Mouse (Mus musculus) embryonic facial prominence, embryonic 13.5 days (tissue): ENCODE measurements around the gene Atxn1. TPM values are rescaled to one million over a fixed set of nuclear protein-coding genes. Genes with fewer than 3 reads are reported as not detected.

Experiments
- ATAC-seq: fragments of 200-750 bp; cut with Nextera tagmentation; 2 replicates; pipeline ENCODE4 v1.8.0; 2017; ENCODE audit warnings: low read depth; ENCODE audit not compliant: insufficient number of reproducible peaks, insufficient read depth, low FRiP score, low TSS enrichment
- H3K27ac ChIP-seq: fragments of 300-500 bp; sonication (generic); 2 replicates; pipeline ENCODE4 v1.5.1; 2015; ENCODE audit warnings: moderate library complexity, mild to moderate bottlenecking, inconsistent platforms
- H3K27me3 ChIP-seq: fragments of 300-500 bp; sonication (generic); 2 replicates; pipeline ENCODE4 v1.6.1; 2015; ENCODE audit warnings: mild to moderate bottlenecking, inconsistent platforms
- H3K36me3 ChIP-seq: fragments of 300-500 bp; sonication (generic); 2 replicates; pipeline ENCODE4 v1.6.1; 2015; ENCODE audit warnings: mild to moderate bottlenecking, inconsistent platforms
- H3K4me1 ChIP-seq: fragments of 300-500 bp; sonication (generic); 2 replicates; pipeline ENCODE4 v1.6.1; 2015; ENCODE audit warnings: inconsistent platforms
- H3K4me2 ChIP-seq: fragments of 300-500 bp; sonication (generic); 2 replicates; pipeline ENCODE4 v1.6.1; 2015; ENCODE audit warnings: moderate library complexity, mild to moderate bottlenecking, inconsistent platforms
- H3K4me3 ChIP-seq: fragments of 300-500 bp; sonication (generic); 2 replicates; pipeline ENCODE4 v1.5.1; 2015; ENCODE audit warnings: mild to moderate bottlenecking, inconsistent platforms
- H3K9ac ChIP-seq: fragments of 300-500 bp; sonication (generic); 2 replicates; pipeline ENCODE4 v1.6.1; 2015; ENCODE audit warnings: mild to moderate bottlenecking, inconsistent platforms
- H3K9me3 ChIP-seq: fragments of 300-500 bp; sonication (generic); 2 replicates; pipeline ENCODE4 v1.6.1; 2016; ENCODE audit warnings: inconsistent platforms
- WGBS: fragments of 180-500 bp; shearing (Covaris S2); methylation state at CpG from one replicate; pipeline ENCODE4 v1.1.7; 2015; ENCODE audit warnings: mixed read lengths; 5-methylcytosine and 5-hydroxymethylcytosine counted together
- polyA plus RNA-seq: library from polyadenylated mRNA; unstranded; fragments of >200 nt; fragmentation: Nextera tagmentation; extraction: Ambion mirVana; gene quantifications from 2 replicates; pipeline ENCODE4 v1.2.1, GENCODE M21; 2015

The Atxn1 gene
- polyA plus RNA-seq, 1 experiment from 2014 or later, result 5.5 TPM

DNA sequence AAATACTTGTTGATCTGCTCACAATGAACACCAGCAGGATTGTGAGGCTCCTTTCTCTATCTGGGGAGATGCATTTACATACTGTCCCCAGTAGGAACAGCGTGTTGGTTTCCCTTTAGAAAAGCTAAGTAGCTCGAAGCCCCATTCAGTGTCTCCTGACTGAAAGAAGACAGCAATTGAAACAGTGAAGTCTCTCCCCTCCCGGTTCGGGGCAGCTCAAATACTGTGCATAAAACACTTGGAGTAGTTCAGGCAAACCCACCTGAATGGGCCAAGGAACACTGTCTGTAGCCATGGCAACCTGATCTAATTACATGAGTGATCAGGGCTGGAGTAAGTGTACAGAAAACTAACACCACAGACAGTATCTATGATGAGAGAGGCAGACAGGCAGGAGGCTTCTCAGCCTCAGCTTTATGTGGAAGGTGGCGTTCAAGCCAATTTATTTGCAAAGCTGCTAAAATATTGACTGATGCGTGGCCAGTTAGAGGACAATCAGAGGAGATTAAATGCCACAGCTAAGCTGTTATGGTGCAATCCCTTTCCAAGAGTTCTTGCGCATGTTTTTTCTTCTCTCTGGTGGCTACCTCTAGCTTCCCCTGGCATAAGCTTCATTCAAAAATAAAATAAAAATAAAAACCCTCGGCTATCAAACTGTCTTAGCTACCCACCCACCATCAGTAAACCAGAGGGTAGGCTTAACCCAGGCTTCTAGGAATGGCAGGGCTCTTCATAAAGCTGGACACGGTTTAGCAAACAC is 2.8 kb downstream of the Atxn1 start:
- 14% methylated on average over 9 of the region's 9 CpGs for WGBS
- Histone ChIP-seq H3K36me3 (no peaks in the 10 kb centered on the region), H3K9ac (no peak overlapping the region), H3K4me3 (peak overlapping the region; percentile 85), H3K27ac (no peak overlapping the region), H3K27me3 (peaks cover 4% of the 10 kb centered on the region; the same call in 1 of the 2 replicates), H3K4me1 (peaks cover 42% of the 10 kb centered on the region), H3K4me2 (peak overlapping the region; percentile 85), H3K9me3 (no peaks in the 10 kb centered on the region)
- no peak for ATAC-seq

DNA sequence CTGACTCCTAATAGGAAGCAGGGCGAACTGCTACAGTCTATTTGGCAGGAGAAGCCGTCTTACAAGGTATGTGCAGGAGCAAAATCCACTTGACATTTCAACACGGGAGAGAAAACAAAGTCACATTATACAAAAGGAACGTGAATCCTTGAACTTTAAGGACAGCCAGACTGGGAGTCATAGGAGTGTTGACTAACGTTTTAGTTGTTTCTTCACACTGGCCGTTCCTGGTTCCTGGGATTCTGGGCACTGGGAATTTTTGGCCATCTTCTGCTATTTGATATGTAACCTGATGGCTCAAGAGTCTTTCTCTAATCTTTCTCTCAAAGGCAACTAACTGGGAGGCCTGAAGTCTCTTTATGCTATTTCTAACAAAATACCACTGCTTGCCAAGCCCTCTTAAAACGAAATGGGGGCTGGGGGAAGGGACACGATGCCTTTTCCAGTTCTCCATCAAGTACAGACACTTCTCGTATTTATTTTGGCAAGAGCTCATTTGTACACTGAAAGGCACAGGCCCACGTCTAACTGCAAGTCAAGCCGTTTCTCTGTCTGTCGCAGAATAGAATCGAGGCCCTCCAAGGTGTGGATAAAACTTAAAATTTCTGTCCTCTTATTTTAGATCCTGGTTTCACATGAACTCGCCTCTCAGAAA is 4.4 kb downstream of the Atxn1 start:
- 46% methylated on average over 14 of the region's 14 CpGs for WGBS
- H3K4me2 ChIP-seq, result no peak overlapping the region

DNA sequence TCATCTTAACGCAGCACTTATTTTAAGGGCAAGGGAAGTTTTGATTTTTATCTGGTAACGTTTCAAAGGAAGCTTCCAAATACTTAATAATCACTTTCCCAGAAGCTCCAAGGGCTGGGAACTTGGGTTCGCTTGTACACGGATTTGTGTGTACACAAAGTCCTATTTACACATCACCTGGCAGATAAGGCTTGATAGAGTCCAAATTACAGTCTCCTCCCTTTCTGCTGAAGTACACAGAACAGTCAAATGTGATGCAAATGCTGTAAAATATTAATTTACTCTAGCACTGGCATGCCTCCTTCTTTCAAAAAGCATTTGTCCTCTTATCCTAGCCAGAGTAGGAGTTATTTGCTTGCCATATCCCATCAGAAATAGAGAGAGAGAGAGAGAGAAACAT is 6.5 kb downstream of the Atxn1 start:
- no peaks in the 10 kb centered on the region for H3K9me3 ChIP-seq
- no peak overlapping the region for H3K4me2 ChIP-seq
- peaks cover 38% of the 10 kb centered on the region for H3K4me1 ChIP-seq
- WGBS, result 71% methylated on average over 4 of the region's 4 CpGs
- H3K36me3 ChIP-seq, result no peaks in the 10 kb centered on the region
- H3K4me3 ChIP-seq, result no peak overlapping the region
- H3K27ac ChIP-seq, result no peak overlapping the region
- no peak for ATAC-seq
- no peaks in the 10 kb centered on the region for H3K27me3 ChIP-seq
- H3K9ac ChIP-seq, result no peak overlapping the region

More for the DNA sequence above, 4.4 kb downstream of the Atxn1 start:
- Histone ChIP-seq H3K27ac (peak overlapping the region; percentile 28; the same call in 1 of the 2 replicates), H3K27me3 (no peaks in the 10 kb centered on the region), H3K9me3 (no peaks in the 10 kb centered on the region), H3K4me1 (peaks cover 35% of the 10 kb centered on the region), H3K36me3 (no peaks in the 10 kb centered on the region), H3K4me3 (no peak overlapping the region), H3K9ac (0 out of 2 replicates have a peak overlapping the region, but pooled peaks have one; percentile 3)
- no peak for ATAC-seq

DNA sequence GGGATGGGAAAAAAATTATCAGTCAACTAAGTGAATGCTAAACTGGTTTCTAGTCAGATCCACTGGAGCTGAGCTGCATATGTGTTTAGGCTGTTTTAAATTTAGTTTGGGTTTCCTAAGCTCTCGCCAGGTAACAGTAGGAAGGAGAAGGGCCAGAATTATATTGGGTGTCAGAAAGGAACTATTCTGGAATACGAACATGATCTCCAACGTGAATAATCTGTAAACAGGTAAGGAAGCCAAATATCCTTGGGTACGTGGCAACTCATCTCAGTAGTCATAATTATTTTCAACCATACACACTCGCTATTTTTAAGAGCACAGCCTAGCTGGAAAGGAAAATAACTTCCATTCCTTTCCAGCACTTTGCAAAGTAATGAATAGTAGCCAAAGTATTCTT is 7.2 kb downstream of the Atxn1 start:
- no peak overlapping the region for H3K4me2 ChIP-seq
- peaks cover 35% of the 10 kb centered on the region for H3K4me1 ChIP-seq
- no peak overlapping the region for H3K9ac ChIP-seq
- 83% methylated on average over 5 of the region's 5 CpGs for WGBS
- ATAC-seq, result no peak
- H3K27ac ChIP-seq, result no peak overlapping the region
- H3K36me3 ChIP-seq, result no peaks in the 10 kb centered on the region
- H3K4me3 ChIP-seq, result no peak overlapping the region
- no peaks in the 10 kb centered on the region for H3K9me3 ChIP-seq
- no peaks in the 10 kb centered on the region for H3K27me3 ChIP-seq

DNA sequence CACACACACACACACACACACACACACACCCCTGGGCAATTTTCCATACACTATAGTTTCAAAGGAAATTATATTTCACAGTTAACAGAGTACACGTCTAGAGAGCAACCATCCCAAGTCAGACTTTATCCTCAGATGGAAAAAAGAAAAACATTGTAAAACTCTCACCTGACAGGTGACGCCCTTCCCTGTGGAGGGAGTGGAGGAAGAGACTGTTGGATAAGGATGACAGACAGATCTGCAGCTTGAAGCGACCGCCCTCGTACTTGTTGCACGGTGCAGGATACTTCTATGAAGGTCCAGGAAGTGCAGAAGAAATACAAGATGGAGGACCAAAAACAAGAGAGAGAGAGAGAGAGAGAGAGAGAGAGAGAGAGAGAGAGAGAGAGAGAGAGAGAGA is 8.5 kb downstream of the Atxn1 start:
- Histone ChIP-seq H3K27ac (no peak overlapping the region), H3K36me3 (no peaks in the 10 kb centered on the region), H3K4me2 (no peak overlapping the region), H3K9me3 (no peaks in the 10 kb centered on the region), H3K4me3 (no peak overlapping the region), H3K27me3 (no peaks in the 10 kb centered on the region), H3K9ac (no peak overlapping the region), H3K4me1 (peaks cover 23% of the 10 kb centered on the region)
- WGBS, result 75% methylated on average over 6 of the region's 6 CpGs
- no peak for ATAC-seq

DNA sequence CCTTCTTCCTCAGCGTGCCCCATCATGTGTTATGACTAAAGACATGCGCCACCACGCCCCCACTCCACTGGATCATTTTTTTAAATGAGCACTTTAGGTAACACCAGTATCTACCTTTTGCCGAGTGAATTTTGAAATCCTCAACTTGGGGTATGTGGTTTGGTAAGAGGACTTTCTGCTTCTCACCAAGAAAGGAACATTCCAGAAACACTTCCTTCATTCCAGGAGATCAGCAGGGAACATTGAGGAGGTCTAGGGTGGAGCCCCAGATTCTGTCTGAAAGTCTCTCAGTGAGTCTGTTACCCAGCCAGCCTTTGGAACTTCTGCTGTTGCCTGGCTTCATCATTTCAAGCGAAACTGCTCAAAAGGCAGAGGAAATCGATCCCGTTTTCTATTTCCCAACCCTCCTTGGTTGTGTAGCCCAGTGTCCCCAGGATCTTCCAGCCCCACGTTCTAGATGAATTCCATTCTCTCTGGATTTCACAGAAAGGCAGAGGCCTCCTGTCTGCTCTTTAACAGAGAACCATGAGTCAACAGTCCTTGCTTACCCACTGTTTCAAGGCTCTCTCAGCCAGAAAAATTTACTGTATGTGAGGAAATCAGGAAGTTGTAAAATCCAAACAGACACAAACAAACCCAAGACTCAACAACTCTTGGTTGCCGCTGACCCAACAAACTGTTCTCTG is 9.3 kb downstream of the Atxn1 start:
- 82% methylated on average over 9 of the region's 9 CpGs for WGBS

DNA sequence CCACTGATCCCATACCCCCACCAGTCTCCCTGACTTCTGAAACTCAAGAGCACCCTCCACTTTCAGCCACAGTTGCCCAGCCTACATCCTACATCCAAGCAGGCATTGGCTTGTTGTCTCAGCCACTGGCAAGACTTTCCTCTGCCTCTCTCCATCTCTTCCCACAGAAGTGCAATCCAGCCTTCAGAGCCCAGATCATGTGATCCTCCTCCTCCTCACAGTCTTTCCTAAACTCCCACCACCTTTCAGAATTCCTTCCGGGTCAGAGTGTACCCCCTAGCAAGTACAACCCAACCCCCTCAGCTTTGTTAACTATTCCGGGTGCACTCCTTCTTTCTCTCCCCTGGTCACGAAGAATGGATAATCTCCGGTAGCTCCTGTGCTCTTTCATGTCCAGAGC is 11.7 kb downstream of the Atxn1 start:
- Histone ChIP-seq H3K9me3 (no peaks in the 10 kb centered on the region), H3K27ac (no peak overlapping the region), H3K4me2 (no peak overlapping the region), H3K36me3 (no peaks in the 10 kb centered on the region), H3K4me3 (no peak overlapping the region), H3K4me1 (peaks cover 20% of the 10 kb centered on the region), H3K9ac (no peak overlapping the region), H3K27me3 (no peaks in the 10 kb centered on the region)
- 81% methylated on average over 4 of the region's 4 CpGs for WGBS
- no peak for ATAC-seq

More for the DNA sequence above, 9.3 kb downstream of the Atxn1 start:
- no peak for ATAC-seq
- Histone ChIP-seq H3K9ac (no peak overlapping the region), H3K27me3 (no peaks in the 10 kb centered on the region), H3K27ac (no peak overlapping the region), H3K36me3 (no peaks in the 10 kb centered on the region), H3K4me2 (no peak overlapping the region), H3K4me3 (no peak overlapping the region), H3K9me3 (no peaks in the 10 kb centered on the region), H3K4me1 (peaks cover 23% of the 10 kb centered on the region)

DNA sequence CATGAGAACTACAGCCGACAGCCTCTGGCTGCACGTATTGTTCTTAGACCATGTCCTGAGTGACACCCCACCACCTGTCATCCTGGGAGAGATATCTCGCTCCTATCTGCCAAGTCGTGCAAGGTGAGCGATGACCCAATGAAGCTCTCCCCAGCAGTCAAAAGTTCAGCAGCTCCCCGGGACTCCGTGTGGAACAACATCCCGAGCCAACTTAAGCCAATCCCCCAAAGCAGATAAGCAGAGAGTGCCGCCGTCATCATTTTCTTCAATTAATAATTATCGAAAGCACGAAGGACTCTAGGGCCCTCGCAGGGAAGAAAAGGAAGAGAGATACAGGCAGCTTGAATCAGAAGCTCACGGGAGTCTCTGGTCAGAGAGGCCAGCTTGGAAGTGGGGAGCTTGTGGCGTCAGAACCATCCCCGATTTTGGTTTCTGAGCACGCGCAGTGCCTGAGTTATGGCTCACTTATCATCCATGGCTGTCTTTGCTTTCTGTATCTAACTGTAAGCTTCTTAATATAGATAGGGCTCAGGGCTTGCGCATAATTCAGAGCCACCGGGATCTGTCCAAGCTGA is 13.7 kb downstream of the Atxn1 start:
- Histone ChIP-seq H3K27me3 (no peaks in the 10 kb centered on the region), H3K4me2 (no peak overlapping the region), H3K27ac (no peak overlapping the region; the same call in 1 of the 2 replicates), H3K9ac (no peak overlapping the region), H3K4me3 (no peak overlapping the region), H3K36me3 (no peaks in the 10 kb centered on the region), H3K4me1 (peaks cover 20% of the 10 kb centered on the region), H3K9me3 (no peaks in the 10 kb centered on the region)
- no peak for ATAC-seq
- 86% methylated on average over 20 of the region's 20 CpGs for WGBS

DNA sequence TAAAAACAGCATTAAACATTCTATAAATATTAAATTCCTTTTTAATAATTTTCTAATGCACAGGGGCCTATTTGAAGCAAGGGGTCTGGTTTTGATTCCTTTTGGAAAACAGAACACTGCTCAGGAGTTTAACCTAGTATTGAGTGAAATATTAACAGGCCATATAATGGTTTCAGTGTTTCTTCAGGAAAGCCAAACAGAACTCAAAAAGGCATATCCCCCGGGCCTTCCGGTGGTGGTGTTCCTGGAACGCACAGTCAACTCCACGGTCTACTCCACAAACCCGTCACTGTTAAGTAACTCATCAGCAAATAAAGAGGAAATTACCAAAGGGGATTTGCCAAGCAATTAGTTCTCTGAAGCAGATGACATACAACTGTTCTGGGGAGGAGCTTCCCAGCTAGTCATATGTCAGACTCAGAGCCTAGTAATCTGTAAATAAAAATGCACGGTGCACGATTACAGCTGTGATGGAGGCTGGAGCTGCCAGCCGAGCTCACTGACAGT is 14.4 kb downstream of the Atxn1 start:
- Histone ChIP-seq H3K27ac (no peak overlapping the region; the same call in 1 of the 2 replicates), H3K4me3 (no peak overlapping the region), H3K4me1 (peaks cover 17% of the 10 kb centered on the region), H3K4me2 (no peak overlapping the region), H3K27me3 (no peaks in the 10 kb centered on the region), H3K9ac (no peak overlapping the region), H3K9me3 (no peaks in the 10 kb centered on the region), H3K36me3 (0 out of 2 replicates have a peak, but pooled peaks cover 3% of the 10 kb centered on the region)
- no peak for ATAC-seq
- WGBS, result 34% methylated on average over 8 of the region's 8 CpGs

GRCm38 (mm10) chr13:45946136-45946535 is 18.7 kb downstream of the Atxn1 start:
- no peak for ATAC-seq

DNA sequence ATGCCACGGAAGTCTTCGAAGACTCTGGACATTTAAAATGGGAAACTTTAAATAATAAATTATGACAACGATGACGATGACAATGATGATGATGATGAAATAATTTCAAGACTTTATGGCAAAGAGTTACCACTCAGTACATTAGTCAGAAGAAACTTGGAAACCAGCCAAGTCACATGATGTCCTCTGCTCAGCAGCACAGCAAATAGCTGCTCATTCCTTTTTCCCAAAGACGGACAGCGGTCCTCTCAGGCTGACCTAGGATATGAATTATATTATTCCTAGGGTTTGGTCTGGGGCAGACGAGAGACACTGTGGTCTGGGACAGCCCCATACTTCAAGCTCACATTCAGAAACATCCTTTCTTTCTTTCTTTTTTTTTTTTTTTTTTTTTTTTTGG is 22.5 kb downstream of the Atxn1 start:
- H3K4me3 ChIP-seq, result no peak overlapping the region
- no peak overlapping the region for H3K4me2 ChIP-seq
- no peak for ATAC-seq
- no peaks in the 10 kb centered on the region for H3K9me3 ChIP-seq
- H3K27me3 ChIP-seq, result no peaks in the 10 kb centered on the region
- WGBS, result 90% methylated on average over 7 of the region's 7 CpGs
- H3K9ac ChIP-seq, result no peak overlapping the region
- H3K27ac ChIP-seq, result no peak overlapping the region
- H3K36me3 ChIP-seq, result peaks cover 15% of the 10 kb centered on the region; the same call in 1 of the 2 replicates
- H3K4me1 ChIP-seq, result peaks cover 14% of the 10 kb centered on the region

More at GRCm38 (mm10) chr13:45946136-45946535, 18.7 kb downstream of the Atxn1 start:
- H3K4me3 ChIP-seq, result no peak overlapping the region
- no peak overlapping the region for H3K27ac ChIP-seq
- H3K4me1 ChIP-seq, result peaks cover 12% of the 10 kb centered on the region
- no peak overlapping the region for H3K4me2 ChIP-seq
- H3K27me3 ChIP-seq, result no peaks in the 10 kb centered on the region
- no peak overlapping the region for H3K9ac ChIP-seq
- no peaks in the 10 kb centered on the region for H3K9me3 ChIP-seq
- WGBS, result 92% methylated on average over 11 of the region's 11 CpGs
- H3K36me3 ChIP-seq, result peaks cover 11% of the 10 kb centered on the region; the same call in 1 of the 2 replicates
